Comparison of ENCODE assay signal across 8 mouse cellular contexts in genomic region chr10:80158307-80158986, GRCm38 (mm10). TPM values are rescaled to one million over a fixed set of nuclear protein-coding genes. Genes with fewer than 3 reads are reported as not detected.
DNase-seq lines count a peak whose midpoint lies in the region; ATAC-seq and TF ChIP-seq lines count a peak whose summit lies in the region.

No protein-coding gene starts in this region.

- H3K4me1 ChIP-seq in intestine, embryonic 15.5 days (replicated peaks), result peaks cover 92% of the 10 kb centered on the region
- peaks cover 81% of the 10 kb centered on the region for H3K4me1 ChIP-seq in liver, postnatal 0 days (ENCODE audit: insufficient read depth)
- peaks cover 79% of the 10 kb centered on the region for H3K4me1 ChIP-seq in neural tube, embryonic 12.5 days

- no peaks in the 10 kb centered on the region for H3K27me3 ChIP-seq in intestine, embryonic 15.5 days (replicated peaks)
- H3K27me3 ChIP-seq in liver, postnatal 0 days (ENCODE audit: insufficient read depth, low read length), result no peaks in the 10 kb centered on the region
- H3K27me3 ChIP-seq in neural tube, embryonic 12.5 days (replicated peaks), result 0 out of 2 replicates have a peak, but pooled peaks cover 5% of the 10 kb centered on the region

- peak overlapping the region; percentile 29 for H3K9ac ChIP-seq in intestine, embryonic 15.5 days
- H3K9ac ChIP-seq in liver, postnatal 0 days (replicated peaks), result peak overlapping the region; percentile 53
- H3K9ac ChIP-seq in neural tube, embryonic 12.5 days, result 0 out of 2 replicates have a peak overlapping the region, but pooled peaks have one; percentile 35

- peak overlapping the region; percentile 83 for H3K4me2 ChIP-seq in intestine, embryonic 15.5 days (replicated peaks)
- H3K4me2 ChIP-seq in liver, postnatal 0 days (ENCODE audit: low read depth, low read length), result peak overlapping the region; percentile 89
- peak overlapping the region; percentile 70 for H3K4me2 ChIP-seq in neural tube, embryonic 12.5 days (replicated peaks)

- peak; percentile 69 for DNase-seq in gastrocnemius, adult 18-20 months (ENCODE audit: low spot score)
- DNase-seq in gastrocnemius, postnatal 10 days, result no peak
- peak; percentile 58 for DNase-seq in adrenal gland, postnatal 25 days
- DNase-seq in liver, postnatal 0 days, result peak; percentile 82
- DNase-seq in frontal cortex, postnatal 25 days (ENCODE audit: low spot score in 2 of 2), result no peak

- peak; percentile 37 for ATAC-seq in granulocyte monocyte progenitor cell, adult 5-6 weeks (replicated peaks; ENCODE audit: poor library complexity, severe bottlenecking)
- ATAC-seq in intestine, embryonic 15.5 days, result 0 out of 2 replicates have a peak, but pooled peaks have one; percentile 4
- ATAC-seq in liver, postnatal 0 days, result no peak
- no peak for ATAC-seq in neural tube, embryonic 12.5 days (ENCODE audit: low FRiP score, low read depth)

- TF ChIP-seq CTCF in liver, postnatal 0 days (IDR thresholded peaks at IDR 0.05; ENCODE audit: low read depth), result no peak

- WGBS in intestine, embryonic 15.5 days, result 10% methylated on average over 18 of the region's 18 CpGs
- 7% methylated on average over 18 of the region's 18 CpGs for WGBS in liver, postnatal 0 days (ENCODE audit: insufficient replicate concordance)
- 12% methylated on average over 18 of the region's 18 CpGs for WGBS in neural tube, embryonic 12.5 days

- H3K4me3 ChIP-seq in intestine, embryonic 15.5 days (replicated peaks), result no peak overlapping the region
- H3K4me3 ChIP-seq in liver, postnatal 0 days (ENCODE audit: low read depth, low read length), result peak overlapping the region; percentile 58; the same call in 1 of the 2 replicates
- H3K4me3 ChIP-seq in neural tube, embryonic 12.5 days, result peak overlapping the region; percentile 7; the same call in 1 of the 2 replicates

- peaks cover 41% of the 10 kb centered on the region for H3K36me3 ChIP-seq in intestine, embryonic 15.5 days
- peaks cover 42% of the 10 kb centered on the region for H3K36me3 ChIP-seq in liver, postnatal 0 days (replicated peaks; ENCODE audit: insufficient read depth, low read length)
- peaks cover 44% of the 10 kb centered on the region for H3K36me3 ChIP-seq in neural tube, embryonic 12.5 days

- TF ChIP-seq EP300 in liver, postnatal 0 days (IDR thresholded peaks at IDR 0.05; ENCODE audit: low read depth), result 0 out of 2 replicates have a peak, but pooled peaks have one; percentile 23

- H3K9me3 ChIP-seq in intestine, embryonic 15.5 days, result no peaks in the 10 kb centered on the region
- H3K9me3 ChIP-seq in liver, postnatal 0 days (ENCODE audit: low read length), result no peaks in the 10 kb centered on the region
- H3K9me3 ChIP-seq in neural tube, embryonic 12.5 days, result no peaks in the 10 kb centered on the region

- H3K27ac ChIP-seq in intestine, embryonic 15.5 days, result peak overlapping the region; percentile 97
- H3K27ac ChIP-seq in liver, postnatal 0 days (ENCODE audit: low read depth), result peak overlapping the region; percentile 92
- H3K27ac ChIP-seq in neural tube, embryonic 12.5 days, result peak overlapping the region; percentile 83

RNA-seq across cellular contexts. Expression of gene Cirbp, which starts 7.3 kb away (rescaled TPM):
- total RNA-seq in gastrocnemius, adult 18-20 months (2021), result 10 to 100 TPM; 28.9 to 37.5 TPM
- total RNA-seq in gastrocnemius, postnatal 10 days (2021), result 10 to 100 TPM; 84.3 to 88.4 TPM
- 49.9 and 142 TPM in 2 replicates for total RNA-seq in adrenal gland, postnatal 25 days (2021)
- 25.3 and 70.7 TPM in 2 replicates for total RNA-seq in granulocyte monocyte progenitor cell, adult 5-6 weeks (2014; fragmentation: Nextera tagmentation)
- total RNA-seq in granulocyte monocyte progenitor cell, adult 5-6 weeks (2017), result 36.8 and 40.7 TPM in 2 replicates
- polyA plus RNA-seq in intestine, embryonic 15.5 days (2015; fragmentation: Nextera tagmentation; extraction: Ambion mirVana), result 69.4 and 83.9 TPM in 2 replicates
- polyA plus RNA-seq in liver, postnatal 0 days (2015; fragmentation: Nextera tagmentation; extraction: Ambion mirVana), result 87.0 and 93.3 TPM in 2 replicates
- 262 and 273 TPM in 2 replicates for polyA plus RNA-seq in neural tube, embryonic 12.5 days (2016; fragmentation: Nextera tagmentation; extraction: Ambion mirVana)

RNA-seq across cellular contexts. Expression of gene Midn, which starts 10.4 kb away (rescaled TPM):
- 10 to 100 TPM; 40.6 to 47.9 TPM for total RNA-seq in gastrocnemius, adult 18-20 months (2021)
- 10 to 100 TPM; 34.3 to 62.7 TPM for total RNA-seq in gastrocnemius, postnatal 10 days (2021)
- total RNA-seq in adrenal gland, postnatal 25 days (2021), result 74.1 and 97.4 TPM in 2 replicates
- 26.7 and 36.8 TPM in 2 replicates for total RNA-seq in granulocyte monocyte progenitor cell, adult 5-6 weeks (2014; fragmentation: Nextera tagmentation)
- 10.0 and 17.4 TPM in 2 replicates for total RNA-seq in granulocyte monocyte progenitor cell, adult 5-6 weeks (2017)
- 14.1 and 16.1 TPM in 2 replicates for polyA plus RNA-seq in intestine, embryonic 15.5 days (2015; fragmentation: Nextera tagmentation; extraction: Ambion mirVana)
- polyA plus RNA-seq in liver, postnatal 0 days (2015; fragmentation: Nextera tagmentation; extraction: Ambion mirVana), result 3.0 and 4.3 TPM in 2 replicates
- polyA plus RNA-seq in neural tube, embryonic 12.5 days (2016; fragmentation: Nextera tagmentation; extraction: Ambion mirVana), result 40.8 and 45.1 TPM in 2 replicates

RNA-seq across cellular contexts. Expression of gene 1600002K03Rik, which starts 14.3 kb away (rescaled TPM):
- 1 to 10 TPM; 5.4 to 6.5 TPM for total RNA-seq in gastrocnemius, adult 18-20 months (2021)
- 1 to 10 TPM; 3.9 to 5.5 TPM for total RNA-seq in gastrocnemius, postnatal 10 days (2021)
- total RNA-seq in adrenal gland, postnatal 25 days (2021), result 15.6 and 16.7 TPM in 2 replicates
- 17.2 and 43.4 TPM in 2 replicates for total RNA-seq in granulocyte monocyte progenitor cell, adult 5-6 weeks (2014; fragmentation: Nextera tagmentation)
- 11.2 and 11.5 TPM in 2 replicates for total RNA-seq in granulocyte monocyte progenitor cell, adult 5-6 weeks (2017)
- polyA plus RNA-seq in intestine, embryonic 15.5 days (2015; fragmentation: Nextera tagmentation; extraction: Ambion mirVana), result 22.9 and 25.1 TPM in 2 replicates
- 6.7 and 6.8 TPM in 2 replicates for polyA plus RNA-seq in liver, postnatal 0 days (2015; fragmentation: Nextera tagmentation; extraction: Ambion mirVana)
- polyA plus RNA-seq in neural tube, embryonic 12.5 days (2016; fragmentation: Nextera tagmentation; extraction: Ambion mirVana), result 14.9 and 15.7 TPM in 2 replicates

RNA-seq across cellular contexts. Expression of gene Cbarp, which starts 17.8 kb away (rescaled TPM):
- total RNA-seq in gastrocnemius, adult 18-20 months (2021), result 1 to 10 TPM; 1.6 to 1.9 TPM
- 1 to 10 TPM; 2.3 to 3.2 TPM for total RNA-seq in gastrocnemius, postnatal 10 days (2021)
- 45.4 and 67.9 TPM in 2 replicates for total RNA-seq in adrenal gland, postnatal 25 days (2021)
- total RNA-seq in granulocyte monocyte progenitor cell, adult 5-6 weeks (2014; fragmentation: Nextera tagmentation), result 0.73 and 5.3 TPM in 2 replicates
- 0.36 TPM in 1 of 2 replicates, not detected in the other for total RNA-seq in granulocyte monocyte progenitor cell, adult 5-6 weeks (2017)
- polyA plus RNA-seq in intestine, embryonic 15.5 days (2015; fragmentation: Nextera tagmentation; extraction: Ambion mirVana), result 4.8 and 5.1 TPM in 2 replicates
- 0.11 and 0.18 TPM in 2 replicates for polyA plus RNA-seq in liver, postnatal 0 days (2015; fragmentation: Nextera tagmentation; extraction: Ambion mirVana)
- 26.5 and 27.3 TPM in 2 replicates for polyA plus RNA-seq in neural tube, embryonic 12.5 days (2016; fragmentation: Nextera tagmentation; extraction: Ambion mirVana)

RNA-seq across cellular contexts. Expression of gene Atp5d, which starts 20.0 kb away (rescaled TPM):
- 100 to 1,000 TPM; 573 to 611 TPM for total RNA-seq in gastrocnemius, adult 18-20 months (2021)
- 100 to 1,000 TPM; 576 to 659 TPM for total RNA-seq in gastrocnemius, postnatal 10 days (2021)
- 460 and 592 TPM in 2 replicates for total RNA-seq in adrenal gland, postnatal 25 days (2021)
- total RNA-seq in granulocyte monocyte progenitor cell, adult 5-6 weeks (2014; fragmentation: Nextera tagmentation), result 193 and 253 TPM in 2 replicates
- total RNA-seq in granulocyte monocyte progenitor cell, adult 5-6 weeks (2017), result 47.4 and 49.6 TPM in 2 replicates
- polyA plus RNA-seq in intestine, embryonic 15.5 days (2015; fragmentation: Nextera tagmentation; extraction: Ambion mirVana), result 701 and 737 TPM in 2 replicates
- 537 and 576 TPM in 2 replicates for polyA plus RNA-seq in liver, postnatal 0 days (2015; fragmentation: Nextera tagmentation; extraction: Ambion mirVana)
- polyA plus RNA-seq in neural tube, embryonic 12.5 days (2016; fragmentation: Nextera tagmentation; extraction: Ambion mirVana), result 396 and 422 TPM in 2 replicates

Comparison
In these comparisons a context has a peak if more than half of its experiments do, and no peak if none do; other contexts are left out.
1. DNase-seq: peak in gastrocnemius, adult 18-20 months (single experiment), adrenal gland, postnatal 25 days (single experiment) and liver, postnatal 0 days (single experiment); none in gastrocnemius, postnatal 10 days (single experiment) and frontal cortex, postnatal 25 days (0 of 2).
2. ATAC-seq: peak in granulocyte monocyte progenitor cell, adult 5-6 weeks (single experiment) and intestine, embryonic 15.5 days (single experiment); none in liver, postnatal 0 days (single experiment) and neural tube, embryonic 12.5 days (single experiment).
3. Peak in every context shown above with its lines, with median percentiles within 50 percentile points of each other: H3K27ac ChIP-seq, H3K4me2 ChIP-seq and H3K9ac ChIP-seq.